Mouse (Mus musculus) forebrain, postnatal 0 days (tissue): ENCODE measurements around the gene Fbn1. TPM values are rescaled to one million over a fixed set of nuclear protein-coding genes. Genes with fewer than 3 reads are reported as not detected.

Experiments used
- ATAC-seq: fragments of 200-750 bp; cut with Nextera tagmentation; 2 replicates; pipeline ENCODE4 v1.8.0; 2017; ENCODE audit warnings: mild to moderate bottlenecking, moderate library complexity
- DNase-seq: peaks from one replicate; pipeline ENCODE4 v3.0.0-alpha.2; 2015
- H3K27ac ChIP-seq: fragments of 300-500 bp; sonication (generic); 2 replicates; pipeline ENCODE4 v1.5.1; 2014; ENCODE audit warnings: low read depth, mild to moderate bottlenecking, antibody characterized with exemption, low read length, moderate library complexity, mixed read lengths
- H3K27me3 ChIP-seq: fragments of 300-500 bp; sonication (generic); 2 replicates; pipeline ENCODE4 v1.6.1; 2014; ENCODE audit warnings: mild to moderate bottlenecking, low read length, mixed read lengths; ENCODE audit not compliant: insufficient read depth
- H3K36me3 ChIP-seq: fragments of 300-500 bp; sonication (generic); 2 replicates; pipeline ENCODE4 v1.6.1; 2014; ENCODE audit warnings: mild to moderate bottlenecking, moderate library complexity; ENCODE audit not compliant: insufficient read depth
- H3K4me1 ChIP-seq: fragments of 300-500 bp; sonication (generic); 2 replicates; pipeline ENCODE4 v1.6.1; 2014; ENCODE audit warnings: antibody characterized with exemption; ENCODE audit not compliant: insufficient read depth
- H3K4me2 ChIP-seq: fragments of 300-500 bp; sonication (generic); 2 replicates; pipeline ENCODE4 v1.6.1; 2014; ENCODE audit warnings: low read depth, mild to moderate bottlenecking, moderate library complexity
- H3K4me3 ChIP-seq: fragments of 300-500 bp; sonication (generic); 2 replicates; pipeline ENCODE4 v1.5.1; 2014; ENCODE audit warnings: low read depth, low read length, mixed read lengths
- H3K9ac ChIP-seq: fragments of 300-500 bp; sonication (generic); 2 replicates; pipeline ENCODE4 v1.6.1; 2014; ENCODE audit warnings: mild to moderate bottlenecking
- H3K9me3 ChIP-seq: fragments of 300-500 bp; sonication (generic); 2 replicates; pipeline ENCODE4 v1.6.1; 2016; ENCODE audit warnings: low read length
- CTCF ChIP-seq: sonication (generic); IDR thresholded peaks from 2 replicates; pipeline ENCODE4 v1.5.1; 2016; ENCODE audit warnings: antibody characterized with exemption, control low read depth, low read depth
- WGBS: fragments of 180-500 bp; shearing (Covaris S2); extraction: QIAGEN DNeasy Blood & Tissue Kit; methylation state at CpG from one replicate; pipeline ENCODE4 v1.1.7; 2014; 5-methylcytosine and 5-hydroxymethylcytosine counted together
- polyA plus RNA-seq: library from polyadenylated mRNA; unstranded; fragments of >200 nt; fragmentation: Nextera tagmentation; extraction: Ambion mirVana; gene quantifications from 2 replicates; pipeline ENCODE4 v1.2.1, GENCODE M21; 2015
- total RNA-seq: library from RNA; depleted of rRNA; stranded (reverse); fragments of >200 nt; gene quantifications from 2 replicates; pipeline ENCODE4 v1.2.3, GENCODE M21; 2014

The Fbn1 gene
- total and polyA plus RNA-seq, 2 experiments from 2014 or later = 1.7 to 16.7 TPM

GRCm38 (mm10) chr2:125447274-125447898 lies 60.4 kb downstream of the Fbn1 start:
- ATAC-seq (no peak), DNase-seq (no peak)
- H3K4me3 ChIP-seq = no peak overlapping the region
- H3K4me1 ChIP-seq = no peaks in the 10 kb centered on the region
- H3K36me3 ChIP-seq = no peaks in the 10 kb centered on the region
- no peaks in the 10 kb centered on the region for H3K27me3 ChIP-seq
- H3K4me2 ChIP-seq = no peak overlapping the region
- H3K9ac ChIP-seq = no peak overlapping the region
- TF ChIP-seq CTCF = no peak
- 80% methylated on average over 9 of the region's 9 CpGs for WGBS
- no peaks in the 10 kb centered on the region for H3K9me3 ChIP-seq
- H3K27ac ChIP-seq = no peak overlapping the region

DNA sequence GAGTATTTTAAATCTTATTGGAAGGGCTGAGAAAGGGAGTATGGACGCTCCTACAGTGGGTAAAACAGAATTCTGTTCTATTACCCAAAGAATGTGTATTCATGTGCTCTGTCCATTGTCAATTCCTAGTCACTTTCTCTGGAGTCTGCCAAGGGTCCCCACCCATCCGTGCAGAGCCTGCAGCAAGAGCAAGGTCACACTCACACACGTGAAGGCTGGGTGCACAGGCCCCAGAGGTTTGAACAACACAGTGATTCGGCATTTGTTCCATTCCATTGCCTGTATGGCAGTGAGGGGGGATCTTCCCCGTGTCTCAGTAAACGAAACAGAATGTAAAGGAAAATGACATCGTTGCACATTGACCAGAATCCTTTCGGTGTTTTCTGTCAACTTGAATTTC lies 69.4 kb downstream of the Fbn1 start:
- no peak for TF ChIP-seq CTCF

DNA sequence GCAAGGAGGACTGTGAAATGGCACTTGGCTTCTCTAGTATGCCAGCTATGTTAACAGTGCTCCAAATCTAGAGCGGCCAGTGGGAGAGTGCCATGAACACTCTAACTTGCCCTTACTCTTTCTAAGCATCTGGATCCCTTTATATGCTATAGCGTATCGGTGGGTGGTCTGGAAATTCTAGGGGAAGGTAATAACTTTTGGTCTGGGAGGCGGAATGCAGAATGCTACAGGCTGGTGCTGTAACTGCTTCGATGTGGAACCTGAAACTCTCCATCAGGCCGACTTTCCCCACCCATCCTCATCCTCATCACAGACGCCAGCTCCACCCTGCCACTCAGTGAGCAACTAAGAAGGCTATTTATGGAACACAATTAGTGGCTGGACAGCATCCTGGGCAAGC lies 71.6 kb downstream of the Fbn1 start:
- 86% methylated on average over 7 of the region's 7 CpGs for WGBS
- no peaks in the 10 kb centered on the region for H3K9me3 ChIP-seq
- DNase-seq = no peak
- no peak overlapping the region for H3K9ac ChIP-seq
- no peak for ATAC-seq
- H3K4me3 ChIP-seq = no peak overlapping the region
- H3K4me2 ChIP-seq = no peak overlapping the region
- H3K27ac ChIP-seq = no peak overlapping the region
- H3K27me3 ChIP-seq = no peaks in the 10 kb centered on the region
- TF ChIP-seq CTCF = no peak
- H3K36me3 ChIP-seq = no peaks in the 10 kb centered on the region
- H3K4me1 ChIP-seq = no peaks in the 10 kb centered on the region

More for the DNA sequence above, 69.4 kb downstream of the Fbn1 start:
- Histone ChIP-seq H3K9me3 (no peaks in the 10 kb centered on the region), H3K27ac (no peak overlapping the region), H3K4me2 (no peak overlapping the region), H3K9ac (no peak overlapping the region), H3K27me3 (no peaks in the 10 kb centered on the region), H3K36me3 (no peaks in the 10 kb centered on the region), H3K4me3 (no peak overlapping the region), H3K4me1 (no peaks in the 10 kb centered on the region)
- 60% methylated on average over 8 of the region's 8 CpGs for WGBS
- DNase-seq = no peak
- ATAC-seq = no peak

- H3K4me2 ChIP-seq = no peak overlapping the region
- no peak overlapping the region for H3K4me3 ChIP-seq
- DNase-seq = no peak
- WGBS = 91% methylated on average over 6 of the region's 6 CpGs
- H3K9me3 ChIP-seq = no peaks in the 10 kb centered on the region
- H3K36me3 ChIP-seq = no peaks in the 10 kb centered on the region
- no peaks in the 10 kb centered on the region for H3K27me3 ChIP-seq
- no peak for ATAC-seq
- H3K4me1 ChIP-seq = no peaks in the 10 kb centered on the region
- TF ChIP-seq CTCF = no peak
- no peak overlapping the region for H3K27ac ChIP-seq
- no peak overlapping the region for H3K9ac ChIP-seq
These were observed 74.3 kb downstream of the Fbn1 start for GRCm38 (mm10) chr2:125433524-125433923.

GRCm38 (mm10) chr2:125431491-125431890 lies 76.3 kb downstream of the Fbn1 start:
- H3K36me3 ChIP-seq = no peaks in the 10 kb centered on the region
- no peaks in the 10 kb centered on the region for H3K4me1 ChIP-seq
- no peaks in the 10 kb centered on the region for H3K27me3 ChIP-seq
- no peak overlapping the region for H3K4me2 ChIP-seq
- no peak overlapping the region for H3K27ac ChIP-seq
- H3K9ac ChIP-seq = no peak overlapping the region
- no peak for TF ChIP-seq CTCF
- no peak overlapping the region for H3K4me3 ChIP-seq
- H3K9me3 ChIP-seq = no peaks in the 10 kb centered on the region
- 62% methylated on average over 6 of the region's 6 CpGs for WGBS
- ATAC-seq = no peak
- no peak for DNase-seq

DNA sequence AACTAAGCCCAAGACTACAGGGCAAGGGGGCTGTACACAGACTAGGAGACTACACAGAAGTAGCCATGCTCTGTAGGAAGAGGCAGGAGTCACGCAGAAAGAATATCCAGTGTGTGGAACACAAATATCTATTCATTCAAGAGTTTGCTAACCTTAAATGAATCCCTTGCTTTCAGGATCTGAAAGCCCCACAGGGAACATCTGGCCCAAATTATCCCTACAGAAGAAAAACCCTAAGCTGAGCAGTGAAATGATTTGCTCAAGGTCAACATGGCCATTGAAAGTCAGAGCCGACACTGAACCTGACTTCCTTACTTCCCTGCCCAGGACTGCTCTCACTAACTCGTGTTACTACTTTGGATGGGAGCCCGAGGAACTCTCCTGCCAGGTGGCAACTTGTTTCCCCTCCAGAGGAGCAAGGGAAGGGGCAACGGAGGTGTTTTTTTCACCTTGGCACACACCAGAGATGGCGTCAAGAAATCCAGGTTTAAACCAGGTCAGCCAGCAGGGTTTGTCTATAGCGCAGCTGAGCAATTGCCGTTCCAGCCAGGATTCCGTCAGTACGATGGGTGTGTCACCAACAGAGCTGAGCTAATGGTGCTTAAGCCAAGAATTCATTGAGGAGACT lies 78.9 kb downstream of the Fbn1 start:
- Histone ChIP-seq H3K9ac (no peak overlapping the region), H3K36me3 (no peaks in the 10 kb centered on the region), H3K4me1 (no peaks in the 10 kb centered on the region), H3K4me3 (no peak overlapping the region), H3K4me2 (no peak overlapping the region), H3K27ac (no peak overlapping the region), H3K9me3 (no peaks in the 10 kb centered on the region), H3K27me3 (no peaks in the 10 kb centered on the region)
- no peak for TF ChIP-seq CTCF
- no peak for DNase-seq
- ATAC-seq = no peak
- 77% methylated on average over 10 of the region's 10 CpGs for WGBS

- Histone ChIP-seq H3K4me1 (no peaks in the 10 kb centered on the region), H3K9me3 (no peaks in the 10 kb centered on the region), H3K27ac (no peak overlapping the region), H3K4me2 (no peak overlapping the region), H3K4me3 (no peak overlapping the region), H3K9ac (no peak overlapping the region), H3K27me3 (no peaks in the 10 kb centered on the region), H3K36me3 (no peaks in the 10 kb centered on the region)
- ATAC-seq (0 out of 2 replicates have a peak, but pooled peaks have one; percentile 40), DNase-seq (peak; percentile 15)
- WGBS = 42% methylated on average over 9 of the region's 9 CpGs
- TF ChIP-seq CTCF = no peak
These were observed 87.2 kb downstream of the Fbn1 start for GRCm38 (mm10) chr2:125420604-125421003.
